Mouse (Mus musculus) CH12.LX (cell line): ENCODE results near the gene 5730522E02Rik. TPM values are rescaled to one million over a fixed set of nuclear protein-coding genes. Genes with fewer than 3 reads are reported as not detected.

Experiments used
- DNase-seq: peaks from one replicate; pipeline ENCODE4 v3.0.0-alpha.2; 2013; ENCODE audit errors: extremely low read depth
- H3K27ac ChIP-seq: 2 replicates; pipeline ENCODE4 v1.5.1; 2012; ENCODE audit warnings: low read depth, mild to moderate bottlenecking, control low read depth, moderate library complexity; ENCODE audit not compliant: insufficient read depth
- H3K27me3 ChIP-seq: replicated peaks from 2 replicates; pipeline ENCODE3; 2012; ENCODE audit warnings: inconsistent platforms
- H3K36me3 ChIP-seq, 2 experiments: replicated peaks in 1 of 2; 2 replicates each; pipeline versions ENCODE3 to v1.6.1; 2012; ENCODE audit warnings: inconsistent platforms in 1 of 2, low read length in 1 of 2, mild to moderate bottlenecking in 1 of 2, mixed read lengths in 1 of 2, moderate library complexity in 1 of 2; ENCODE audit not compliant: control insufficient read depth in 1 of 2, insufficient read depth in 1 of 2
- H3K4me1 ChIP-seq, 2 experiments: 2 replicates each; pipeline ENCODE4 v1.6.1; 2012; ENCODE audit warnings: inconsistent platforms in 1 of 2, moderate library complexity in 1 of 2; ENCODE audit not compliant: insufficient read depth in 2 of 2, control insufficient read depth in 1 of 2
- H3K4me2 ChIP-seq: 2 replicates; pipeline ENCODE4 v1.6.1; 2012; ENCODE audit warnings: low read depth, mild to moderate bottlenecking, control low read depth; ENCODE audit not compliant: poor library complexity, insufficient read depth, severe bottlenecking
- H3K4me3 ChIP-seq, 3 experiments: fragments of 150-350 bp in 1 of 3; sonication (generic) in 1 of 3; replicated peaks in 1 of 3; 2 replicates each; pipeline versions ENCODE3 to v1.5.1; 2011 to 2012; ENCODE audit warnings: low read depth in 2 of 3, low read length in 2 of 3, mild to moderate bottlenecking in 2 of 3, moderate library complexity in 2 of 3, control low read depth in 1 of 3, improper control_type of control experiment in 1 of 3, inconsistent platforms in 1 of 3, mixed read lengths in 1 of 3; ENCODE audit not compliant: poor library complexity in 1 of 3
- H3K79me2 ChIP-seq: replicated peaks from 2 replicates; pipeline ENCODE4 v1.6.1; 2012; ENCODE audit warnings: mild to moderate bottlenecking, moderate library complexity; ENCODE audit not compliant: control insufficient read depth, poor library complexity, insufficient read depth, severe bottlenecking; ENCODE audit errors: extremely low read depth
- H3K9ac ChIP-seq: 2 replicates; pipeline ENCODE4 v1.6.1; 2012; ENCODE audit warnings: low read depth, mild to moderate bottlenecking, control low read depth, moderate library complexity; ENCODE audit not compliant: insufficient read depth
- H3K9me3 ChIP-seq: replicated peaks from 2 replicates; pipeline ENCODE3; 2012; ENCODE audit warnings: low read length, inconsistent platforms, mixed read lengths
- BHLHE40 ChIP-seq: IDR thresholded peaks from 2 replicates; pipeline ENCODE4 v1.6.1; 2011; ENCODE audit warnings: mild to moderate bottlenecking, low read depth, low read length, improper control_type of control experiment
- CHD2 ChIP-seq: IDR thresholded peaks from 2 replicates; pipeline ENCODE4 v1.6.1; 2011; ENCODE audit warnings: low read length, improper control_type of control experiment
- ETS1 ChIP-seq: conservative IDR thresholded peaks from 2 replicates; pipeline ENCODE4 v1.6.1; 2012; ENCODE audit warnings: low read depth, mild to moderate bottlenecking, inconsistent platforms, low read length, improper control_type of control experiment, moderate library complexity
- GABPA ChIP-seq: IDR thresholded peaks from 2 replicates; pipeline ENCODE4 v1.6.1; 2012; ENCODE audit warnings: low read depth, low read length, improper control_type of control experiment, inconsistent platforms; ENCODE audit not compliant: insufficient replicate concordance
- HCFC1 ChIP-seq: IDR thresholded peaks from 2 replicates; pipeline ENCODE4 v1.6.1; 2012; ENCODE audit warnings: low read depth, mild to moderate bottlenecking, inconsistent platforms, low read length, improper control_type of control experiment
- JUN ChIP-seq: IDR thresholded peaks from 2 replicates; pipeline ENCODE4 v1.6.1; 2011; ENCODE audit warnings: low read depth, mild to moderate bottlenecking, low read length, improper control_type of control experiment, moderate library complexity; ENCODE audit not compliant: insufficient read depth
- JUND ChIP-seq: conservative IDR thresholded peaks from 2 replicates; pipeline ENCODE4 v1.6.1; 2011; ENCODE audit warnings: low read depth, low read length, improper control_type of control experiment
- MAX ChIP-seq: IDR thresholded peaks from 2 replicates; pipeline ENCODE4 v1.6.1; 2011; ENCODE audit warnings: low read length, improper control_type of control experiment
- MAZ ChIP-seq: IDR thresholded peaks from 2 replicates; pipeline ENCODE4 v1.6.1; 2012; ENCODE audit warnings: low read depth, mild to moderate bottlenecking, inconsistent platforms, low read length, improper control_type of control experiment, moderate library complexity
- MEF2A ChIP-seq: IDR thresholded peaks from 2 replicates; pipeline ENCODE4 v1.6.1; 2014; ENCODE audit warnings: low read depth, mild to moderate bottlenecking, inconsistent platforms, low read length, improper control_type of control experiment, borderline replicate concordance
- MXI1 ChIP-seq: IDR thresholded peaks from 2 replicates; pipeline ENCODE4 v1.6.1; 2011; ENCODE audit warnings: mild to moderate bottlenecking, low read depth, low read length, improper control_type of control experiment
- NRF1 ChIP-seq: IDR thresholded peaks from 2 replicates; pipeline ENCODE4 v1.6.1; 2014; ENCODE audit warnings: low read depth, mild to moderate bottlenecking, inconsistent platforms, low read length, improper control_type of control experiment, moderate library complexity
- PAX5 ChIP-seq: IDR thresholded peaks from 2 replicates; pipeline ENCODE4 v1.6.1; 2012; ENCODE audit warnings: low read length, inconsistent platforms, mixed read lengths
- POLR2A ChIP-seq: IDR thresholded peaks from 2 replicates; pipeline ENCODE4 v1.6.1; 2011; ENCODE audit warnings: low read depth, mild to moderate bottlenecking, improper control_type of control experiment, low read length
- POLR2AphosphoS2 ChIP-seq: IDR thresholded peaks from 2 replicates; pipeline ENCODE4 v1.6.1; 2011; ENCODE audit warnings: low read depth, low read length, improper control_type of control experiment
- RAD21 ChIP-seq: IDR thresholded peaks from 2 replicates; pipeline ENCODE4 v1.6.1; 2011; ENCODE audit warnings: low read depth, mild to moderate bottlenecking, low read length, improper control_type of control experiment, moderate library complexity
- TBP ChIP-seq: conservative IDR thresholded peaks from 2 replicates; pipeline ENCODE4 v1.6.1; 2011; ENCODE audit warnings: low read depth, low read length, improper control_type of control experiment
- USF1 ChIP-seq: IDR thresholded peaks from 2 replicates; pipeline ENCODE4 v1.6.1; 2014; ENCODE audit warnings: low read depth, mild to moderate bottlenecking, inconsistent platforms, low read length, improper control_type of control experiment
- ZKSCAN1 ChIP-seq: IDR thresholded peaks from 2 replicates; pipeline ENCODE4 v1.6.1; 2012; ENCODE audit warnings: low read depth, inconsistent platforms, low read length, improper control_type of control experiment, borderline replicate concordance
- ZMIZ1 ChIP-seq: IDR thresholded peaks from 2 replicates; pipeline ENCODE4 v1.6.1; 2012; ENCODE audit warnings: low read depth, mild to moderate bottlenecking, inconsistent platforms, low read length, improper control_type of control experiment
- ZNF384 ChIP-seq: IDR thresholded peaks from 2 replicates; pipeline ENCODE4 v1.6.1; 2012; ENCODE audit warnings: low read depth, low read length, improper control_type of control experiment, inconsistent platforms
- dilution Hi-C: fragments of 300-500 bp; cut with MboI; formaldehyde crosslinking; loops from 2 replicates; pipeline ENCODE4 v1.14.3; 2020; ENCODE audit warnings: low sequenced_read_pairs; ENCODE audit not compliant: extremely low pct_unique_long_range_greater_than_20kb, extremely low pct_ligation_motif_present
- in situ Hi-C: fragments of 300-500 bp; cut with MboI; formaldehyde crosslinking; loops from 3 replicates; pipeline ENCODE4 v1.14.3; 2019; ENCODE audit warnings: low sequenced_read_pairs, low pct_ligation_motif_present, low pct_unique_long_range_greater_than_20kb, mixed read lengths
- polyA plus RNA-seq: library from polyadenylated mRNA; unstranded; fragments of >175 nt; gene quantifications from 2 replicates; pipeline ENCODE4 v1.2.1, GENCODE M21; 2012; ENCODE audit warnings: low read depth; ENCODE audit not compliant: insufficient read length
- total RNA-seq, 2 experiments: library from RNA; depleted of rRNA; stranded (reverse); fragments of 300-350 nt in 1 of 2; fragments of >200 nt in 1 of 2; gene quantifications; 2 replicates each; pipeline ENCODE4 v1.2.3; 2012 to 2014

5730522E02Rik gene
- total and polyA plus RNA-seq, 3 experiments = not detected

DNA sequence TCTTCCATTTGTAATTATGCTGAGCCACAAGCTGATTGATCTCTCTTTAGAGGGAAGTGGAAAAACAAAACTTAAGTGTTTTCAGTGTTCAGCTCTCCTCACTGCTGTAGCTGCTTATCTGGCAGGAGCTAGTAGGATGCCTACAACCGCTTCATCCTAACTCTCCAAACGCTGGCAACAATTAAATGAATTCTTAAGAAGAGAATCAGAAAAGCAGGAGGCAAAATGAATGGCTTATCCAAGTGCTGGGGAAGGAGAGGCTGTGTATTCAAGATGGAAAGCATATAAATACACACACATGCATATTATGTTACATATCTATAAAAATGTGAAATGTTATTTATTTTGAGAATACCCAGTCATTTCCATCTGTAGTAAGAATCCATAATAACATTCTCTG, 500.0 kb downstream of the 5730522E02Rik start:
- DNase-seq = no peak
- no peaks in the 10 kb centered on the region for H3K9me3 ChIP-seq
- H3K4me1 ChIP-seq = no peaks in the 10 kb centered on the region
- H3K27me3 ChIP-seq = no peaks in the 10 kb centered on the region
- no peak overlapping the region for H3K4me3 ChIP-seq
- dilution Hi-C loops (no loop called here), in situ Hi-C loops (no loop called here)
- H3K4me2 ChIP-seq = no peak overlapping the region
- TF ChIP-seq POLR2AphosphoS2 (no peak), HCFC1 (no peak), MAZ (no peak), RAD21 (no peak), PAX5 (no peak)
- no peaks in the 10 kb centered on the region for H3K36me3 ChIP-seq
- no peak overlapping the region for H3K27ac ChIP-seq
- no peak overlapping the region for H3K9ac ChIP-seq
- no peaks in the 10 kb centered on the region for H3K79me2 ChIP-seq

DNA sequence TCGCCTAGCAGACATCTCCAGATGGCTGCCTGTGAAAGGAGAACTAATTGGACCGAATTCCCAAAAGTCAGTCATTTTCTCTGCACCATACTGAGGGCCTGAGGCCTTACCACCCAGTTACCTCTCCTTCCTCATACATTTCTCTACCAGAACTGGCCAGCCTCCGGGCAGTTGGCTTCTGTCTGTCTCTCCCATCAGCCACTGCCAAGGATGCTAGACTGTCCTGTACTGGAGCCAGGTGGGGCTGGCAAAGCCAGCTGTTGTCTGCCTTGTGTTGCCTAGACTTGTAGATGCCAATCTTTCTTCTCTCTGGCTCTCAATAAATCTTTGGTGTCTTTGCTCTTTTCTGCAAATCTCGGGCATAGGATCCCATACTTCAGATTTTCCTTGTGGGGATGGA, 500.7 kb downstream of the 5730522E02Rik start:
- H3K4me3 ChIP-seq = no peak overlapping the region
- dilution Hi-C loops = no loop called here
- H3K4me2 ChIP-seq = no peak overlapping the region
- in situ Hi-C loops = no loop called here
- no peaks in the 10 kb centered on the region for H3K27me3 ChIP-seq
- H3K9ac ChIP-seq = no peak overlapping the region
- H3K27ac ChIP-seq = no peak overlapping the region
- H3K79me2 ChIP-seq = no peaks in the 10 kb centered on the region
- H3K9me3 ChIP-seq = no peaks in the 10 kb centered on the region
- TF ChIP-seq POLR2AphosphoS2 = no peak
- no peak for TF ChIP-seq BHLHE40
- TF ChIP-seq ETS1 = no peak
- no peak for TF ChIP-seq GABPA
- no peak for TF ChIP-seq ZNF384
- TF ChIP-seq TBP = no peak
- TF ChIP-seq JUN = no peak
- no peak for TF ChIP-seq CHD2
- no peak for TF ChIP-seq MEF2A
- no peak for TF ChIP-seq JUND
- no peak for TF ChIP-seq MAX
- no peak for TF ChIP-seq NRF1
- TF ChIP-seq ZMIZ1 = no peak
- TF ChIP-seq POLR2A = no peak
- TF ChIP-seq MXI1 = no peak
- TF ChIP-seq ZKSCAN1 = no peak
- no peak for TF ChIP-seq USF1
- H3K36me3 ChIP-seq = no peaks in the 10 kb centered on the region
- DNase-seq = no peak
- H3K4me1 ChIP-seq = no peaks in the 10 kb centered on the region
